Mouse (Mus musculus): ENCODE results near the gene Unk.

The Unk gene

GRCm38 (mm10) chr11:116030088-116030897 is at the start of gene Unk:
Unk (plus strand) TSS chr11:116030322.
- DNase-seq (ENCODE audit: low spot score in 2 of 2): peak; percentile 97 to 99

DNA sequence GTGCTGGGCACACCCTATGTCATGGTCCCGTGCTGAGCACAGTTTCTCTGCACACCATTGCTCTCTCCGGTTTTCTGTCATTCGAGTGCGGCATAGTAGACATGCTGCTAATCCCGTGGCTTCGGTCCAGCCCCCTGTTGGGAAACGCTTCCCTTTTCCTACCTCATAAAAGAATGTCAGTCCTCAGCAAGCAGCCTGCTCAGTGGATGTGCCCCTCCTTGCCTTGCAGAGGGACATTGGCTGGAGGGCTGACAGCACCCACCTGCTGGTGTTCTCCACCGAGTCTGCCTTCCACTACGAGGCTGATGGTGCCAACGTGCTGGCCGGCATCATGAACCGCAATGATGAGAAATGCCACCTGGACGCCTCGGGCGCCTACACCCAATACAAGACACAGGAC is 47.6 kb upstream of the Unk start:
- no peak for DNase-seq (ENCODE audit: low spot score in 2 of 2)

- no peak for DNase-seq (ENCODE audit: low spot score in 2 of 2)
Measured at GRCm38 (mm10) chr11:115983291-115983690, 46.8 kb upstream of the Unk start.

GRCm38 (mm10) chr11:115989686-115990085 is 40.4 kb upstream of the Unk start:
- no peak for DNase-seq (ENCODE audit: low spot score in 2 of 2)

DNA sequence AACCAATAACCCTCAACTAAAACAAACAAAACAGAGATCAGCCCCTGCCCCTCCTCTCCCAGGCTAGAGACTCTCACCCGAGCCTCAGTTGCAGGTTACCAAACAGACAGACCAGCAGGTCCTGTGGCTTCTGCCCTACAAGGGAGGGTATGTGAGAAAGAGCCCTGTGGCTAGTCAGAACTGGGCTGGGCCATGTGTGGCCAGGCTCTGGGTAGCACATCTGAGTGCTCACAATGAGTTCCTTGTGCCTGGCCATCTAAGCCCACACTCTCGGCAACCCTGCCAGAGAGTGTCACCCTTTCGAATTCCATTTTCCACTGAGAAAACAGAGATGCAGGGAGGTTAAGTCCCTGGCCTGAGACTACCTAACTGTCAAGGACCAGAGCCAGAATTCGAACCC is 38.0 kb upstream of the Unk start:
- DNase-seq (ENCODE audit: low spot score in 2 of 2): no peak

GRCm38 (mm10) chr11:115995256-115995655 is 34.9 kb upstream of the Unk start:
- DNase-seq (ENCODE audit: low spot score in 2 of 2): no peak

DNA sequence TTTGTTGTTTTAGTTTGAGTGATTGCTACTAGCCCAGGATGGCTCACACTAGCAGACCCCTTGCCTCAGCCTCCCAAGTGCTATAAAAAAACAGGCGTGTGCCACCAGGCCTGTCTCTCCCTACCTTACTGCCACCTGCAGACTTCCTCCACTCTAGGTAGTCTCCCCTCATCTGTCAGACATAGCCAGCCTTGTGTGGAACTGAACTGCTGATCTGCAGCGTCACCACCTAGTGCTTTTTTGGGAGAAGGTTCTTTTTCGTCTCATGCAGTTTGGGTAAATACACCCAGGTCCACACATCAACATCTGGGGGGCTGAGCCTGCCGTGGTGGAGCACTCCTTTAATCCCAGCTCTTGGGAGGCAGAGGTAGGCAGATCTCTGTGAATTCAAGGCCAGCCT is 33.1 kb upstream of the Unk start:
- DNase-seq (ENCODE audit: low spot score in 2 of 2): no peak

GRCm38 (mm10) chr11:115997662-115998061 is 32.5 kb upstream of the Unk start:
- DNase-seq (ENCODE audit: low spot score in 2 of 2): no peak

DNA sequence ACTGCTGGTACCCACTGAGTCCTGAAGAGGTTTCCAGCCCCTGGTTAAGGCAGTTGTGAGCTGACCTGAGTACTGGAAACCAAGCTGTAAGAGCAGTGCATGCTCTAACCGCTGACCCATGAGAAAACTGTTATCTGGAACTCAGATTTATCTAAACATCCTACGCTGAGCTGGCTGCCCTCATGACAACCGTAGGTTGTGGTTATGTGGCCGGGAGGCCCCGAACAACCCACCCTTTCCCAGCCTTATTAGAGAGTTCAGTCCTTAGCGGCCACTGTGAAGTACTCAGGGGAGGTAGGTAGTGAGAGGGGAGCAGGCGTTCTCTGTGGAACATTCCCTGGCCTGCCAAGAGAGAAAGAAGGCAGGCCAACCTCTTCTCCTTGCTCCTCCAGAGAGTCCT is 31.1 kb upstream of the Unk start:
- no peak for DNase-seq (ENCODE audit: low spot score in 2 of 2)

DNA sequence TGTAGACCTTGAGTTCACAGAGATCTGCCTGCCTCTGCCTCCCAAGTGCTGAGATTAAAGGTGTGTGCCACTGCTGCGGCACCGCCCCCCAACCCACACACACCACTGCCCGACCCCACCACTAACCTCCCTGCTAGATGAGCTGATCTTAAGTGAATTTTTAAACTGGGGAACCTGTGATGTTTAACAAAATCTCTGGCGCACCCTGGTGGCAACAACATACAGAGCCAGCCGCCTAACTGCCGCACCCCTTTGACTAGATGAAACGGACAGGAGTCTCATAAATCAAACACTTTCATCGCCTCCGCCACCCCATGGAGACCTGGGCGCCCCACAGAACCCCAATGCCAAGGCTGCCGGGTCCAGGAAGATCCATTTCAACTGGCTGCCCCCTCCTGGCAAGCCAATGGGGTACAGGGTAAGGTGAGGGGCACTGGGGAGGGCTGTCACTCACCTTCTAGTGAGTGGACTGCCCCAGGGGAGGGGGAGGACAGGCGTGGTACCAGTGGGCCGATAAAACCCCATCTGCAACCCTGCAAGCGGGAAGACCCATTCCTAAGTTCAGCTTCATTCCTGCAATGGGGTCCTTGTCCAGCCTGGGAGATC is 30.5 kb upstream of the Unk start:
- peak; percentile 59 to 75 for DNase-seq (ENCODE audit: low spot score in 2 of 2)

GRCm38 (mm10) chr11:116000607-116001006 is 29.5 kb upstream of the Unk start:
- DNase-seq (ENCODE audit: low spot score in 2 of 2): no peak

- DNase-seq (ENCODE audit: low spot score in 2 of 2): no peak
Measured at GRCm38 (mm10) chr11:116001725-116002124, 28.4 kb upstream of the Unk start.

GRCm38 (mm10) chr11:116002894-116003293 is 27.2 kb upstream of the Unk start:
- no peak for DNase-seq (ENCODE audit: low spot score in 2 of 2)

DNA sequence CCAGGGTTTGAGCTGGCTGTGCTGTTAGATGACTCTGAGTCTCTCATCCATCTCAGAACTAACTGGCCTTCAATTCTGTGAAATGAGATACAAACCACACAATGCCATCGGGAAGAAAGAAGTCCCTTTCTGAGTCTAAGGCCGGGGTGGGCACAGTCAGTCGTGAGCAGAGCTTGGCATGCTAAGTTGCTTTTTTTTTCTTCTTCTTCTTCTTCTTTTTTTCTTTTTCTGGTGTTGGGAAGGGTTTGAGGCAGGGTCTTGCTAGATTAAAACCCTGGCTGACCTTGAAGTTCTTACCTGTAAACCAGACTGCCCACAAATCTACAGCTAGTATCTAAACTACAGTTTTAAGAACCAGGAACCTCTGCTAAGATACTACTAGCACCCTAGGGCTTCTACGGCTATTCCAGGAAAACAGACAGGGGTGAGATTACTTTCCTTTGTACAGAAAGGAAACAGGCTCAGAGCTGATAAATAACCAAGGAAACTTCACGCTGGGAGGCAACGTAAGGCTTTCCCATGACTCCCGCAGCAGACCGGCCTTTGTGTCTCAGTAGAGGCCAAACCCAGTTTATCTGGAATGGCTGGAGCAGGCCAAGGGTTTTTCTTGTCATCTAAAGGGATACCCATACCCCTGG is 25.8 kb upstream of the Unk start:
- DNase-seq (ENCODE audit: low spot score in 2 of 2): no peak

DNA sequence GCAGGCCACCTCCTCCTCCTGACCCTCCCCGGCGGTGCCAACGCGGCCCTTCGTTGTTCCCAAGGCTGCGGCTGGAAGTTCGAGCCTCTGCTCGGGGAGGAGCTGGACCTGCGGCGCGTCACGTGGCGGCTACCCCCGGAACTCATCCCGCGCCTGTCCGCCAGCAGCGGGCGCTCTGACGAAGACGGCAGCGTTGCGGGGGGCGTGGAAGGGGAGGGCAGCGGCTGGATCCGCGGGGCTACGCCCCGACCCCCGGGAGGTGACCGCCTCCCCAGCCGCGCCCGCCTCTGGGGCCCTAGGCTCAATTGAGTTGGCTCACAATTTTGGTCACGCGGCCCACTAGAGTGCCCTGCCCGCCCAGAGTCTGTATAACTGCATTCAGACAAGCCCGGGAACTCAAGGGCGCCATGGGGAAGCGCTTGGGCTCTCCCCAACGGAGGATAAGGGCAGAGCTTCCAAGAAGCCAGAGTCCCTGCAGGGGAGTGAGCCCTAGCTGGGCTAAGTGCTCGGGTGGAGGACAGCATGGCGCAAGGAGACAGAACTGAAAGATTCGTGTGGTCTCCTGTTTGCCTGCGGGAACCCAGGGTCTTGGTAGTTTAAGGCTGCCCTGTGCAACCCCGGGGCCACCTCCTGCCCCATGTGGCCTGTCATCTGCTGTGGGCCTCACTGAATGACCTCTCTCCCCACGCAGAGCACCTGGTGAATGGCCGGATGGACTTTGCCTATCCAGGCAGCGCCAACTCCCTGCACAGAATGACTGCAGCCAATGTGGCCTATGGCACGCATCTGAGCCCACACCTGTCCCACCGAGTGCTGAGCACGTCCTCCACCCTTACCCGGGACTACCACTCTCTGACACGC is 25.1 kb upstream of the Unk start:
- DNase-seq (ENCODE audit: low spot score in 2 of 2): peak; percentile 62 to 69

- DNase-seq (ENCODE audit: low spot score in 2 of 2): no peak
Measured at GRCm38 (mm10) chr11:116005701-116006419, 24.3 kb upstream of the Unk start.

DNA sequence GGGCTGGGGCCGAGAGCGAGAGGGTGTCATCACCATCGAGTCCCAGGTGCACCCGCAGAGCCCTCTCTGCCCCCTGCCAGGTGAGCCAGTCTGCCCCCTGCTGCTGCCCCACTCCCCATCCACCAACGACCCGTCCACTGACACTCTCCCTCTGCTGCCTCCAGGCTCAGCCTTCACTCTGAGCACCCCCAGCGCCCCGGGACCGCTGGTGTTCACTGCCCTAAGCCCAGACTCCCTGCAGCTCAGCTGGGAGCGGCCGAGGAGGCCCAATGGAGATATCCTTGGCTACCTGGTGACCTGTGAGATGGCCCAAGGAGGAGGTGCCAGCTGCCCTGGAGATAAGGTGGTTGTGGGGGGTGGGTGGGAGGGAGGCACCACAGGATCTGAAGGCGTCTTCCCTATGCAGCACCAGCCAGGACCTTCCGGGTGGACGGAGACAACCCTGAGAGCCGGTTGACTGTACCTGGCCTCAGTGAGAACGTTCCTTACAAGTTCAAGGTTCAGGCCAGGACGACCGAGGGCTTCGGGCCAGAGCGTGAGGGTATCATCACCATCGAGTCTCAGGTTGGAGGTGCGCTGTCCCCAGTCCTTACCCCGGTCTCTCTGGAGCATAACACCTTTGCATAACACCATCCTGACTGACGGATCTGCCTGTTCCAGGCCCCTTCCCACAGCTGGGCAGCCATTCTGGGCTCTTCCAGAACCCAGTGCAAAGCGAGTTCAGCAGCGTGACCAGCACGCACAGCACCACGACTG is 22.8 kb upstream of the Unk start:
- no peak for DNase-seq (ENCODE audit: low spot score in 2 of 2)

DNA sequence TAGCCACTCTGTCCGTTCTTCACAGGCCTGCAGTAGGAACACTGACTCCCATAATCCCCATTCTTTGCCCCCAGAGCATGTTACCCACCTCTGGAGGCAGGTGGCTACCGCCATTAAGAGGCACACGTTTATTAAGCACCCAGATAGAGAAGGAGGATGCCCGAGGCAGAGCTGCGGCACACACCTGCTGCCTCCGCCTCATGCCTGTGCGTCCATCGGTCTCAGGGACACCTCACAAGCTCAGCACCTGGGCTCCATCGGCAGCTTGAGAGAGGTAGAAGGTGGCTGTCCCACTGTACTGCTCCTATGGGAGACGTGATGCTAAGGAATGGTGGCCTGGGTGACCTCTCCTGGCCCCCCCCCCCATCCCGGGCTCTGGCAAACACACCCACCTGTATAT is 21.7 kb upstream of the Unk start:
- no peak for DNase-seq (ENCODE audit: low spot score in 2 of 2)

DNA sequence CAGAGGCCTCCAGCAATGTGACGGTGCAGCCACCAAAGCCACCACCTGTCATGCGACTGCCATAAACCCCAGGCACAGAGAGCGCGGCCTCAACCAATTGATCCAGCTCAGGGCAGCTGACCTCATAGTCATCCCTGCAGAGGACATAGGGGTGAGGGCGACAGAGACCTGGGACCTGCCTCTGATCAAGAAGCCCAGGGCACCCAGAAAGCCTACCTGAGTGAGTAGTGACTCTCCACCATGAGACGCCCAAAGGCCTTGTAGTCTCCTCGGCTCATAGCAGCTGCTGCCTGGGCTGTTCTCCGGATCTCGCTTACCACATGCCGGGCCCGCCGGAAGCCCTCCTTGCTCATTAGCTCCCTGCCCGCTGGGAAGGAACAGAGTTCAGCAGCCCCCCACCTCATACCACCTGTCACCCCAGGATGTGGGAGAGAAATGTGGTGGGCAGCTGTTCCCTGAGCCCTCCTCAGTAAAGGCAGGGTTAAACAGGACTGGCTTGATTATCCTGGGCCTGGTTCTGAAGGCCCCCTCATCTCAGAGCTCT is 21.2 kb upstream of the Unk start:
- DNase-seq (ENCODE audit: low spot score in 2 of 2): no peak

- DNase-seq (ENCODE audit: low spot score in 2 of 2): no peak
Measured at GRCm38 (mm10) chr11:116009661-116010060, 20.5 kb upstream of the Unk start.
